Mouse (Mus musculus): ENCODE data around the gene Cybrd1. TPM values are rescaled to one million over a fixed set of nuclear protein-coding genes. Genes with fewer than 3 reads are reported as not detected.
A peak's percentile ranks its signal among the peaks of the same experiment; 100 is the strongest.

Cybrd1 gene
- polyA plus RNA-seq, 1 experiment from 2014 or later, result 1.6 TPM

- peak; percentile 64; the same call in 1 of the 2 replicates for ATAC-seq (ENCODE audit: low FRiP score)
- H3K9me3 ChIP-seq (replicated peaks), result no peaks in the 10 kb centered on the region
- no peak overlapping the region for H3K4me3 ChIP-seq
- 0 out of 2 replicates have a peak overlapping the region, but pooled peaks have one; percentile 48 for H3K27ac ChIP-seq
- H3K36me3 ChIP-seq, result no peaks in the 10 kb centered on the region
- H3K4me2 ChIP-seq (replicated peaks), result no peak overlapping the region
- H3K9ac ChIP-seq, result no peak overlapping the region
- no peaks in the 10 kb centered on the region for H3K27me3 ChIP-seq
- WGBS, result 61% methylated on average over 11 of the region's 11 CpGs
- peaks cover 14% of the 10 kb centered on the region; the same call in 1 of the 2 replicates for H3K4me1 ChIP-seq
Observed at GRCm38 (mm10) chr2:71160307-71160861, 42.7 kb downstream of the Cybrd1 start.

GRCm38 (mm10) chr2:71161558-71161957, 43.8 kb downstream of the Cybrd1 start:
- ATAC-seq (ENCODE audit: low FRiP score), result no peak
- 84% methylated on average over 7 of the region's 7 CpGs for WGBS
- peaks cover 14% of the 10 kb centered on the region; the same call in 1 of the 2 replicates for H3K4me1 ChIP-seq
- H3K27ac ChIP-seq, result no peak overlapping the region
- no peak overlapping the region for H3K9ac ChIP-seq
- no peaks in the 10 kb centered on the region for H3K27me3 ChIP-seq
- H3K9me3 ChIP-seq (replicated peaks), result no peaks in the 10 kb centered on the region
- H3K4me2 ChIP-seq (replicated peaks), result no peak overlapping the region
- no peak overlapping the region for H3K4me3 ChIP-seq
- no peaks in the 10 kb centered on the region for H3K36me3 ChIP-seq

GRCm38 (mm10) chr2:71162831-71163621, 45.3 kb downstream of the Cybrd1 start:
- H3K9me3 ChIP-seq (replicated peaks), result no peaks in the 10 kb centered on the region
- H3K4me1 ChIP-seq, result peaks cover 14% of the 10 kb centered on the region; the same call in 1 of the 2 replicates
- H3K4me3 ChIP-seq, result no peak overlapping the region
- no peak overlapping the region for H3K9ac ChIP-seq
- no peak overlapping the region for H3K27ac ChIP-seq
- H3K4me2 ChIP-seq (replicated peaks), result no peak overlapping the region
- H3K27me3 ChIP-seq, result no peaks in the 10 kb centered on the region
- 86% methylated on average over 25 of the region's 25 CpGs for WGBS
- ATAC-seq (ENCODE audit: low FRiP score), result no peak
- H3K36me3 ChIP-seq, result no peaks in the 10 kb centered on the region

GRCm38 (mm10) chr2:71167211-71167610, 49.5 kb downstream of the Cybrd1 start:
- H3K27ac ChIP-seq, result no peak overlapping the region
- H3K9ac ChIP-seq, result no peak overlapping the region
- no peaks in the 10 kb centered on the region for H3K36me3 ChIP-seq
- no peaks in the 10 kb centered on the region for H3K27me3 ChIP-seq
- whole genome bisulfite sequencing, result 85% methylated on average over 4 of the region's 4 CpGs
- H3K4me3 ChIP-seq, result no peak overlapping the region
- H3K9me3 ChIP-seq (replicated peaks), result no peaks in the 10 kb centered on the region
- no peaks in the 10 kb centered on the region for H3K4me1 ChIP-seq
- H3K4me2 ChIP-seq (replicated peaks), result no peak overlapping the region
- ATAC-seq (ENCODE audit: low FRiP score), result no peak

- H3K4me1 ChIP-seq, result no peaks in the 10 kb centered on the region
- H3K9me3 ChIP-seq (replicated peaks), result no peaks in the 10 kb centered on the region
- no peaks in the 10 kb centered on the region for H3K36me3 ChIP-seq
- no peak overlapping the region for H3K9ac ChIP-seq
- H3K4me2 ChIP-seq (replicated peaks), result no peak overlapping the region
- WGBS, result 38% methylated on average over 10 of the region's 10 CpGs
- no peak overlapping the region for H3K27ac ChIP-seq
- no peak for ATAC-seq (ENCODE audit: low FRiP score)
- H3K4me3 ChIP-seq, result no peak overlapping the region
- H3K27me3 ChIP-seq, result no peaks in the 10 kb centered on the region
Observed at GRCm38 (mm10) chr2:71168461-71169021, 50.8 kb downstream of the Cybrd1 start.

- no peak overlapping the region for H3K9ac ChIP-seq
- no peak overlapping the region for H3K4me2 ChIP-seq (replicated peaks)
- no peak for ATAC-seq (ENCODE audit: low FRiP score)
- H3K4me1 ChIP-seq, result 0 out of 2 replicates have a peak, but pooled peaks cover 3% of the 10 kb centered on the region
- 57% methylated on average over 3 of the region's 3 CpGs for WGBS
- no peaks in the 10 kb centered on the region for H3K27me3 ChIP-seq
- H3K4me3 ChIP-seq, result no peak overlapping the region
- H3K36me3 ChIP-seq, result no peaks in the 10 kb centered on the region
- H3K27ac ChIP-seq, result no peak overlapping the region
- no peaks in the 10 kb centered on the region for H3K9me3 ChIP-seq (replicated peaks)
Observed at GRCm38 (mm10) chr2:71173031-71173430, 55.3 kb downstream of the Cybrd1 start.

GRCm38 (mm10) chr2:71176329-71177249, 58.9 kb downstream of the Cybrd1 start:
- H3K27ac ChIP-seq, result no peak overlapping the region
- no peak for ATAC-seq (ENCODE audit: low FRiP score)
- H3K4me3 ChIP-seq, result no peak overlapping the region
- H3K9me3 ChIP-seq (replicated peaks), result 0 out of 2 replicates have a peak, but pooled peaks cover 4% of the 10 kb centered on the region
- no peak overlapping the region for H3K4me2 ChIP-seq (replicated peaks)
- H3K9ac ChIP-seq, result no peak overlapping the region
- no peaks in the 10 kb centered on the region for H3K36me3 ChIP-seq
- H3K4me1 ChIP-seq, result 0 out of 2 replicates have a peak, but pooled peaks cover 3% of the 10 kb centered on the region
- H3K27me3 ChIP-seq, result no peaks in the 10 kb centered on the region
- WGBS, result 71% methylated on average over 9 of the region's 9 CpGs

GRCm38 (mm10) chr2:71177250-71177615, 59.5 kb downstream of the Cybrd1 start:
- 71% methylated on average over 1 of the region's 1 CpGs for WGBS
- H3K36me3 ChIP-seq, result no peaks in the 10 kb centered on the region
- no peaks in the 10 kb centered on the region for H3K27me3 ChIP-seq
- no peak overlapping the region for H3K4me2 ChIP-seq (replicated peaks)
- no peak overlapping the region for H3K27ac ChIP-seq
- ATAC-seq (ENCODE audit: low FRiP score), result no peak
- 0 out of 2 replicates have a peak, but pooled peaks cover 3% of the 10 kb centered on the region for H3K4me1 ChIP-seq
- no peak overlapping the region for H3K4me3 ChIP-seq
- H3K9ac ChIP-seq, result no peak overlapping the region
- 0 out of 2 replicates have a peak, but pooled peaks cover 4% of the 10 kb centered on the region for H3K9me3 ChIP-seq (replicated peaks)

GRCm38 (mm10) chr2:71177760-71178159, 60.0 kb downstream of the Cybrd1 start:
- no peak for ATAC-seq (ENCODE audit: low FRiP score)
- 100% methylated on average over 1 of the region's 1 CpGs for WGBS
- H3K36me3 ChIP-seq, result no peaks in the 10 kb centered on the region
- H3K9me3 ChIP-seq (replicated peaks), result 0 out of 2 replicates have a peak, but pooled peaks cover 4% of the 10 kb centered on the region
- no peak overlapping the region for H3K4me2 ChIP-seq (replicated peaks)
- no peak overlapping the region for H3K9ac ChIP-seq
- H3K27ac ChIP-seq, result no peak overlapping the region
- 0 out of 2 replicates have a peak, but pooled peaks cover 3% of the 10 kb centered on the region for H3K4me1 ChIP-seq
- no peak overlapping the region for H3K4me3 ChIP-seq
- H3K27me3 ChIP-seq, result no peaks in the 10 kb centered on the region

GRCm38 (mm10) chr2:71179716-71180115, 62.0 kb downstream of the Cybrd1 start:
- 0 out of 2 replicates have a peak, but pooled peaks cover 4% of the 10 kb centered on the region for H3K9me3 ChIP-seq (replicated peaks)
- H3K27me3 ChIP-seq, result no peaks in the 10 kb centered on the region
- H3K4me2 ChIP-seq (replicated peaks), result no peak overlapping the region
- H3K4me3 ChIP-seq, result no peak overlapping the region
- H3K4me1 ChIP-seq, result 0 out of 2 replicates have a peak, but pooled peaks cover 3% of the 10 kb centered on the region
- no peak overlapping the region for H3K9ac ChIP-seq
- 89% methylated on average over 10 of the region's 10 CpGs for WGBS
- no peaks in the 10 kb centered on the region for H3K36me3 ChIP-seq
- no peak for ATAC-seq (ENCODE audit: low FRiP score)
- H3K27ac ChIP-seq, result no peak overlapping the region

- 63% methylated on average over 8 of the region's 8 CpGs for WGBS
Observed at GRCm38 (mm10) chr2:71180566-71181217, 63.0 kb downstream of the Cybrd1 start.

More at GRCm38 (mm10) chr2:71180566-71181217, 63.0 kb downstream of the Cybrd1 start:
- no peaks in the 10 kb centered on the region for H3K36me3 ChIP-seq
- no peak overlapping the region for H3K9ac ChIP-seq
- no peak overlapping the region for H3K27ac ChIP-seq
- 0 out of 2 replicates have a peak, but pooled peaks cover 3% of the 10 kb centered on the region for H3K4me1 ChIP-seq
- 0 out of 2 replicates have a peak, but pooled peaks cover 4% of the 10 kb centered on the region for H3K9me3 ChIP-seq (replicated peaks)
- no peak for ATAC-seq (ENCODE audit: low FRiP score)
- H3K4me3 ChIP-seq, result no peak overlapping the region
- no peaks in the 10 kb centered on the region for H3K27me3 ChIP-seq
- H3K4me2 ChIP-seq (replicated peaks), result no peak overlapping the region

Measured in hindbrain, embryonic 12.5 days (tissue).